Mouse (Mus musculus) naive thymus-derived CD4-positive, alpha-beta T cell, adult 2 months (primary cell): ENCODE data around the gene Catsper1.
"Not testable (repeated sequence)": the region's sequence is repeated elsewhere in the genome, so short reads cannot be mapped to it uniquely, and the experiment has no call there.

Experiments used
- DNase-seq: peaks from one replicate; pipeline ENCODE4 v3.0.0-alpha.2; 2011; ENCODE audit warnings: low read depth

Catsper1 gene

GRCm38 (mm10) chr19:5335441-5335840, at the start of gene Catsper1:
Catsper1 (plus strand) TSS chr19:5335741.
- no peak for DNase-seq

GRCm38 (mm10) chr19:5294972-5295735, 40.4 kb upstream of the Catsper1 start, which contains the start of gene Sf3b2:
Sf3b2 (minus strand) TSS chr19:5295455.
- peak; percentile 99 for DNase-seq

GRCm38 (mm10) chr19:5295736-5296075, 39.8 kb upstream of the Catsper1 start:
- DNase-seq = no peak

DNA sequence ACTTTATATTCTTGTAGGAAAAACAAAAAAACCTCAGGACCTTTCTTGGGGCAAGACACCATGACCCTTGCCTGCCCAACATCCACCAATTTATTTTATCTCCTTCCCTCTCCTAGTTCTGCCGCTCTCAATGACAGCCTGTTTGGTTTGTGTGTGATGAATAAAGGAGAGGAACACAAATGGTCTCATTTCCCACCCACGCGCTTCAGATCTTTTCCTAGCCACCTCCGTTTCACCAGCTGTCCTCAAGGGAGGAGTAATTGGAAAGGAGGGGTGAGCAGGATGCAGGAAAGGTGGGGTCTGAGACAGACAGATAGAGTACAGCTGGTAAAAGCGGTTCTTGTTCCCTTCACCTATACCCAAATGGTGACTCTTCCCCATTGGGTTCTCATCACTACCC, 38.9 kb upstream of the Catsper1 start:
- DNase-seq = no peak

DNA sequence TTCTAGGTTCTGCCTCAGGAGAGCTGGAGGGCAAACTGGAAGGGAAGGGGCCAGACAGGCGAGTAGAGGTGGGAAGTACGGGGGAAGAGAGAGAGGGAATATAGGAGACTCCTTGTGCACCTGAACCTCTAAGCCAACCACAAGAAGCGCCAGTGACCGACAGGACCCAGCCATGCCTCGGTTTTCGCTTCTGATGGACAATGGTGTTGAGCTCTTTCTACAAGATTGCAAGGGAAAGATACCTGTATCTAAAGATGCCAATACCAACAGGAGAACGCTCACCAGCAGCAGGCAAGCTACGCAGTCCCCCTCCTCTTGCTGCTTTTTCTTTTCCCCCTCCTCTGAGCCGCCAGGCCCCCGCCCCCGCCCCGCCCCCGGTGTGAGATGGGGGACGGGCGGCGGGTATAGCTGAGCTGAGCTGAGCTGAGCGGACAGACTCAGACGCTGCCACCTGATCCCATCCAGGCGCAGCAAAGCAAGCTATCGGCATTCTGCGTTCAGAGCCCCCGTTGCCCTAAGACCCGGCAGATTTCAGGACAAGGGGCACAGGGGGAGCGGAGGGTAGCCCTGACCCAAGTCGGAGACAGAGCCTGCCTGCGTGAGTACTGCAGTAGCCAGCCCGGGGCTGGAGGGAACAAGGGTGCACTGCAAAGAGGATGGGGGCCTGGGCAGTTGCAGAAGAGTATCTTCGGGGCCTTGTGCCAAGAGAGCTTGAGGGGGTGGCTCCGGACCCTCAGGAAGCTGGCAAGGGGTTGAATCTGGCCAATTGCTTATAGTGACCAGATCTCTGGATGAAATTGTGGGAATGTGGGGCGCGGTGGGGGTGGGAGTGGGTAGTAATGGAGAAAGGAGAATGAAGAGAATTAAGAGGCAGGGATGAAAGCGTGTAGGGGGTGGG, 37.4 kb upstream of the Catsper1 start, which contains the start of gene Gal3st3:
Gene Gal3st3 (plus strand): TSS at position 429 of the 898 bp plus-strand sequence.
- no peak for DNase-seq

GRCm38 (mm10) chr19:5300588-5300987, 35.0 kb upstream of the Catsper1 start:
- no peak for DNase-seq

- DNase-seq = peak; percentile 84
These were observed 33.1 kb upstream of the Catsper1 start for GRCm38 (mm10) chr19:5302455-5302854.

DNA sequence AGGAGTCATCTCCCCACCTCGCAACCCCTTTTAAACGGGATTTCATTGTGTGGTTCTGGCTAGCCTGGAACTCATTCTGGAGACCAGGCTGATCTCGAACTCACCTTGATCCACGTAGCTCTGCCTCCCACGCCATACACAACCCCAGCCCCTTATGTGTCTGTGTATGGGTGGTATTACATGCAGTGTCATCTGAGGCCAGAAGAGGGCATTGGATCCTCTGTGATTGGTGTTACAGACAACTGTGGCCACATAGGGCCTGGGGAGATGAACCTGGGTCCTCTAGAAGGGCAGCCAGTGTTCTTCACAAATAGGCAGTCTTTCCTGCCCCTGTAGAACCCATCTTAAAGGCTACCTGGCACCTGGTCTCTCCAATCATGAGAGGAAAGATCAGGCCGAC, 29.3 kb upstream of the Catsper1 start:
- no peak for DNase-seq

DNA sequence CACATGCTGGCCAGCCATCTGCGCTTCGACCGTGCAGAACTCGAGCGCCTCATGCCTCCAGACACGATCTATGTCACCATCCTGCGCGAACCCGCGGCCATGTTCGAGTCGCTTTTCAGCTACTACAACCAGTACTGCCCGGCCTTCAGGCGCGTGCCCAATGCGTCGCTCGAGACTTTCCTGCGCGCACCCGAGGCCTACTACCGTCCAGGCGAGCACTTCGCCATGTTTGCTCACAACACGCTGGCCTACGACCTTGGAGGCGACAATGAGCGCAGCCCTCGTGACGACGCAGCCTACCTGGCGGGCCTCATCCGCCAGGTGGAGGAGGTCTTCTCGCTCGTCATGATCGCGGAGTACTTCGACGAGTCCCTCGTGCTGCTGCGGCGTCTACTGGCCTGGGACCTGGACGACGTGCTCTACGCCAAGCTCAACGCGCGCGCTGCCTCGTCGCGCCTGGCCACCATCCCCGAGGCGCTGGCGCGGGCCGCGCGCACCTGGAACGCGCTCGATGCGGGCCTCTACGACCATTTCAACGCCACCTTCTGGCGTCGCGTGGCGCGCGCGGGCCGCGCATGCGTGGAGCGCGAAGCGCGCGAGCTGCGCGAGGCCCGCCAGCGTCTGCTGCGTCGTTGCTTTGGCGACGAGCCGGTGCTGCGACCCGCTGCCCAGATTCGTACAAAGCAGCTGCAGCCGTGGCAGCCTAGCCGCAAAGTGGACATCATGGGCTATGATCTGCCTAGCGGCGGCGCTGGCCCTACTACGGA, 28.4 kb upstream of the Catsper1 start:
- peak; percentile 63 for DNase-seq

DNA sequence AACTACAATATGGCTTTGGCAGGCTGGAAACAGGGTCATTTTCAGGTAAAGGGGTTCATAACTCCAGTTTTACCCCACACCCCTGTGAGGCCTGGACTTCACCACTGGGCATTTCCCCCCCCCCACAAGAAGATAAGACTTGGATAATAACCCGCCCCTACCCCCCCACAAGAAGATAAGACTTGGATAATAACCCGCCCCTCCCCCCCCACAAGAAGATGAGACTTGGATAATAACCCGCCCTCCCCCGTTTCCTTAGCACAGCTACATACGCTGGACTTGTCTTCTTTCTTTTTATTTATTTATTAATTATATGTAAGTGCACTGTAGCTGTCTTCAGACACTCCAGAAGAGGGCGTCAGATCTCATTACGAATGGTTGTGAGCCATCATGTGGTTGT, 26.5 kb upstream of the Catsper1 start:
- DNase-seq = peak; percentile 40

DNA sequence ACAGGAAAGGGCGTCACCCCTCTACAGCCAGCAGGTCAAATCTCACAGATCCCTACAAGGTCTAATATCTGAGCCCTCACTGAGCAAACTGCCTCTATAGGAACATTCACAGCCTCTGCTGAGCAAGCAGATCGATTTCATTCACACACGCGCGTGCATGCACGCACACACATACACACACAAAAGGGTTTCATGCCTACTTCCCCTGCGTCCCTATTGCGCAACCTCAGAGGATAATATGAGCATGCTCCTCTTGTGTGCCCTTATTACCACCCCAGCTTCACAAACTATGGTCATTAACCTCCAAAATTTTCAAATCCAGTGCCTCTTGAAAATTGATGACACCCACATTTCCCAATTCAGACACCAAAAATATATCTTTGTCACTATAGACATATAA, 22.4 kb upstream of the Catsper1 start:
- no peak for DNase-seq

- peak; percentile 67 for DNase-seq
These were observed 11.7 kb upstream of the Catsper1 start for GRCm38 (mm10) chr19:5323801-5324200.

DNA sequence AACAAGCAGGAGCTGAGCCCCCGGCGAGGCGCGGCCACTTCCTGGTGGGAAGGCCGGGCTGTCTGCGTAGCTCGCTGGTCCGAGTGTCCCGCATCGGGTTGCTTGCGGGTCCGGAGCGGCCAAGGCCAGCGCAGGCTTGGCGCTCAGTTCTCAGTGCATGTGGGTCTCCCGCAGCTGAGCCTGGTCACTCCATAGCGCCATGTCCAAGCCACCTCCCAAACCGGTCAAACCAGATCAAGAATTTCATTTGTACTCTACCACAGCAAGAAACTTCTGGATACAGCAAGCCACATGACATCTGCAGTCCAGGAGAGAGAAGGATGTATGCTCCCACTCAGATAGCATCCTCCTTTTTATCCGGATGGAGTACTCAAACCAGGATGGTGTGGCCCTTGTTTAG, 7.6 kb upstream of the Catsper1 start:
- no peak for DNase-seq

DNA sequence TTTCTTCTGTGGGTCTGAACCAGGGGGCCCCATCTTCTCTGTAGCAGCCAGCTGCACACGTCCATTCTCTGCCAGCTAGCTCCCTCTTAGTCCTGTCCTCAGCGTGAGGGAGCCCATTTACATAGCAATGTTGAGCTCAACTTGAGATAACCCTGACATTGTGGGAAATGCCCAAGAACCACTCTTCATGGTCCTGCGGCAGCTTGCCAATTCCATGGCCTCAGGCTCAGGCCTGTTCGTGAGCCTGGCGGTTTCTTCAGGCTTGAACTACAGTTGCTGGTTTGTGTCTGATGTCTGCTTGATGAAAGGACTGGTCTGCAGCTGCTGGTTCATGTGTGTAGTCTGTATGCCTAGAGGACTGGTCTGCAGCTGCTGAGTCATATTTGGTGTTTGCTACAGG, 800 bp upstream of the Catsper1 start:
- no peak for DNase-seq

DNA sequence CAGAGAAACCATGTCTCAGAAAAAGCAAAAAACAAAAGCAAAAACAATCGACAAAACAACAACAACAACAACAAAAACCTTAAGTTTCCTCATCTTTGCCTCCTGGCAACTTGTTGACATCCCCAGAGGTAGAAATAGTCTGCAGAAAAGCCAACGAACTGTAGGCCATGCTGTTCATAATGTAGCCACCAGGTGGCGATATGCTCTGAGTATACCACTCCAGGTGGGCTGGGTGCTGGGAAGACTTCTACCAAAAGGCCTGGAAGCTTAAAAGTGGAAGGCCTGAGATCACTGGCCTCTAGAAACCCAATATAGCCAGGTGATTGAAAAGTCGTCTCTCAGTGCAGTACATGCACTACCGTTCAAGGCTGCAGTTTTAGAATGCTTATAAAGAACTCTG, 2.4 kb downstream of the Catsper1 start:
- peak; percentile 88 for DNase-seq

DNA sequence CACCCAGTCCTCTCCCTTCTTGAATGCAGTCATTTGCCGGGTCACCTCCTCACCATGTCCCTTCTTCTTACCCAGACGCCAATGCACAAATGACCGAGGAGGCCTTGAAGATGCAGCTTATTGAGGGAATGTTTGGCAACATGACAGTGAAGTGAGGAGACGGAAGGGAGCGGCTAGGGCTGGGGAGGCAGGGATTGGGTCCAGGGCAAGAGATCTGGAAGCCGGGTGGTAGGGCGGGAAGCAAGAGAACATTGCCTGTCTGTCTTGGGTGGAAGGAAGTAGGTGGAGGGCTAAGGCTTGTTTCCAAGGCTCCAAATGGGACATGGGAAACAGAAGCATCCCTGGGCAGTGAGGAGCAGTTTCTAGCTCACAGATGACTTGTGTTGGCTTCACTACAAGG, 5.8 kb downstream of the Catsper1 start:
- DNase-seq = no peak

DNA sequence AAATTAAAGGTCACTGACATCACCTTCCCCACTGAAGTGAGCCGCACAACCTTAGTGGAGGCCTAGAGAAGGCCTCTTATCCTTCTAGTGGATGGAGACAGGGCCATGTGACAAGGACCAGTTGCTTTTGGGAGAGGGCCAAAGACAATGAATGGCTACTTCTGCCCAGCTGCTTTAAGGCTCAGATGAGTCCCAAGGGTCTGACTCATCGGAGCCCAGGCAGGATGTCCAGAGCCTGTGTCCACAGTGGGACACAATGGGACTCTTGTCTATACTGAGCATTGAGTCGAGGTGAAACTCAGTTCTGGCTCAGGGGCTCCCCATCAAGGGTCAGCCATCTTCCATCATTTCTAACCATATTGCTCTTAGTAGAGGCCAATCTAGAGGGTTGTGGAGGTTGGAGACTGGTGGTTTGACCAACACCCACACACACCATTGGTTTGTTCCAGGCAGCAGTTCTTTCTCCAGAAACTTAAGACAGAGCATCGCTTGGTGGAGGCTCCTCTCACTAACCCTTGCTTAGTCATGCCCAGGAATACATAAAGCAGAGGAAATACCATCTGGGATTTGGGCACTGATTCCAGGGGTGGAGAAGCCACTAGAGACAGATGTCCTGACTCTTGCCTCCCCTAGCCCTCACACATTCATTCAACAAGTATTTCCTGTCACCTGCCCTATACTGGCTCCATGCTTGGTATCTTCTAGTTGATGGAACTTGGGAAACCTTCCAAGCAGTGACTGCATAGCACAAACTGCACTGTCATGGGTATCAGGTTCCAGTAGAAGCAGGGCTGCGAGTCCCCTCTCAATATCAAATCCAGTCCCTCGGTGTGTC, 10.0 kb downstream of the Catsper1 start:
- DNase-seq = no peak

- no peak for DNase-seq
These were observed 12.5 kb downstream of the Catsper1 start for GRCm38 (mm10) chr19:5348064-5348463.

DNA sequence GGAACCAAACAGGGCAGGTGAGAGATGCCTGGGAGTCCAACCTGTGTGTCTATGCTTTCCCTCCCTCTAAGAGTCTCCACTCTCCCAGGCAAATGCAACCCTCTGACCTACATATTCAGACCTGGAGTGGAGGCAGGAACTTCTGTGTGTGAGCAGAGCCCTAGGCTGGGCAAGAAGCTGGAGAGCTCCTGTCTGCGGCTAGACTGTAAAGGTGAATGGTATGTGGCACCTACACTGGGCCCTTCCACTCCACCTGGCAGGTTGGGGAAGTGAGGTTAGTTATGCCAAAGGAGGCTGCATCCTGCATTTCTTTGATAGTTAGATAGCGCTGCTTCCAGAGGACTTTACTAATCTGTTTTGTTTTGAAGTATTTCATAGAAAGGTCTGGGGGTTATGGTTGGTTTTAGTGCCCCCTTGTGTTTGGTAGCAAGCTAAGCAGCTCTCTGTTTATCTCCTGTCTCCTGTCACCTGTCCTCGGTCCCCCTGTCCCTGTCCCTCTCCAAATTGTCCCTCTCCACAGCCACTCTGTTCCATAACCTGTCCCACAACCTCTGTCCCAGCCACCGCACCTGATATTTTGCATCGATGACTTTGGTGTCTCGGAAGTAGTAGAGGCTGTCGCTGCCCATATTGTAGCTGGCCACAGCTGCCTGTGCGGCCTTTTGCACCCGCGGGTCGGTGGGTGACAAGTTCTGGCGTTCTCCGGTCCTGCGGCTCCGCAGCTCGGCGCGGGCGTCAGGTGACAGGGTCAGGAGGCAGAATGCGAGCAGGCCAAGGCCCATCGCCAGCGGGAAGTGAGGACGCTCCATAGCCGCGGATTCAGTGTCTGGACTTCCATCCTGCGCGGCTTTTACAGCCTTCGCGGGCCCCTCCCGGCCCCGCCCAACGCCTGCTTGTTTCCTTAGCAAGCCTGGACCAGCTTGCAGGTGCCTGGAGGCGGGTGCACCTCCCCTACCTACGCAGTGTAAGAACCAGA, 13.3 kb downstream of the Catsper1 start:
- peak; percentile 74 for DNase-seq

GRCm38 (mm10) chr19:5349502-5349873, 13.9 kb downstream of the Catsper1 start, which contains the start of gene Cst6:
Cst6 (minus strand) TSS chr19:5349574.
- not testable (repeated sequence) for DNase-seq
